Mouse (Mus musculus): ENCODE data around the gene Iqcf3.
"Not testable (repeated sequence)": the region's sequence is repeated elsewhere in the genome, so short reads cannot be mapped to it uniquely, and the experiment has no call there.

Gene Iqcf3

DNA sequence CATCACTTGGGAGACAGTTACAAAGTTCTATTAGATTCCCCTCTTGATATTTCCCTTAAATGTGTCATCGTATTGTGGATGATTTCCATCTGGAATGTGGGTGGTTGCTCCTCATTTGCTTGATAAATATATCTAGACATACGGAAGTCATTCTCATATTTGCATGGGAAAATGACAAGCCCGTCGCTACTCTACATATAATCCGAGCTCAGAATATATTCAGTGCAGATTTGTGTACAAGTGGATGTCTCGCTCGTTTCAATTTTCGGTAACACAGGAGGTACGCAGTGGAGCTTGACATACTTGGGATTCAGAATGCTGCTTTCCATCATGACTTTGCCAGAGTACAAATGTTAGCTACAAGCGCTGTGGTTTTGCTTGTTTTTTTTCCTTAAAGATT is 52.1 kb downstream of the Iqcf3 start:
- no peak for DNase-seq (ENCODE audit: low spot score in 2 of 2)

DNA sequence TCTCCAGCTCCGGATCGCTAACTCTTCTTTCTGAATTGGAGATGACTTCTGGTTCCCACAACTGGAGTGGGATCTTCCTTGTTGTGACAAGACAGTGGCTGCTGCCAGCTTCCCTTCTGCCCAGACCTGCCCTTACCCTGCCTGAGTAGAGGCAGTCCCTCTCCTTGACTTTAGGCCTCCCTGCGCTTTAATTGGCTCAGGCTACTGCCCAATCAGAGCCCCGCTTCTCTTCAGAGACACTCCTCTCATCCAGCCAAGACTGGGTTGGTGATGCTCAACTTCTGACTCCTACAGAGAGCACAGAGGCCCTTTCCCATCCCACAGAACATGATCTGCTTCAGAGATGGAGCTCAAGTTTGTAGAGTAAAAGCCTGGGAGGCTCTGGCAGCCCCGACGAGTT is 57.2 kb downstream of the Iqcf3 start:
- DNase-seq (ENCODE audit: low spot score in 2 of 2), result no peak

DNA sequence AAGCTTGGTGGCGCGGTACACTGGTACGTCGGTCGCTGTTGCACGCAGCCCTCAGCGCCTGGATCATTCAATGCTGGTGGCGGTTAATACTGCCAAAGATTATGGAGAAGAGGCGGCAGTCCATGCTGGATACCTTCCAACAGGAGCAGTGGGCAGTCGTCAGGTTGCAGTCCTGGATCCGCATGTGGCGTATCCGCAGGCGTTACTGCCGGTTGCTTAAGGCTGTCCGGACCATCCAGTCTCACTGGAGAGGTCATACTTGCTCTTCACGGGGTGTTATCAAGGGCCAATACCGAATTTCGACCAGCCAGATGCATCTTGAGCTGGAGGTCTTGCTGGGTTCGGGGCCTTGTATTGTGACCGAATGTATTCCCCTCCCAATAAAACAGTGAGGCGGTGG is 59.6 kb downstream of the Iqcf3 start:
- DNase-seq (ENCODE audit: low spot score in 2 of 2), result no peak

- no peak for DNase-seq (ENCODE audit: low spot score in 2 of 2)
Observed at GRCm38 (mm10) chr9:106499667-106500066, 61.8 kb downstream of the Iqcf3 start, which contains the start of gene Iqcf1. Gene Iqcf1 (plus strand): TSS chr9:106499967.

GRCm38 (mm10) chr9:106487602-106488001 is 73.8 kb downstream of the Iqcf3 start:
- not testable (repeated sequence) for DNase-seq (ENCODE audit: low spot score in 2 of 2)

DNA sequence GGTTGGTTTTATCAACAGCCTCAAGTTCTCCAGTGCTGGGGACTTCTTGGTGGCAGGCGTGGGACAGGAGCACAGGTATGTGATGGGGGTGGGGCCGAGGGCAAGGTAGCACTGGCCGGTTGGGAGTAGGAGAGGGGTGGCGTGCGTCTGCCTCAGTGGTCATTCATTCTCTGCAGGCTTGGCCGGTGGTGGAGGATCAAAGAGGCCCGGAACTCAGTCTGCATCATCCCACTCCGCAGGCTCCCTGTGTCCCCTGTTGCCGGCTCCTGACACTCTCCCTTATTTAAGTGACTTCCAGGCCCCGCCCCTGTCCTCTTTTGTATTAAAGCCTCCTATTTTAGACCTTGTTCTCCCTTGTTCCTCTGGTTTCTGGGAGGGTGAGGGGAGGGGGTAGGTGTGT is 76.4 kb downstream of the Iqcf3 start:
- no peak for DNase-seq (ENCODE audit: low spot score in 2 of 2)

- DNase-seq (ENCODE audit: low spot score in 2 of 2), result no peak
Observed at GRCm38 (mm10) chr9:106483606-106484005, 77.8 kb downstream of the Iqcf3 start.

DNA sequence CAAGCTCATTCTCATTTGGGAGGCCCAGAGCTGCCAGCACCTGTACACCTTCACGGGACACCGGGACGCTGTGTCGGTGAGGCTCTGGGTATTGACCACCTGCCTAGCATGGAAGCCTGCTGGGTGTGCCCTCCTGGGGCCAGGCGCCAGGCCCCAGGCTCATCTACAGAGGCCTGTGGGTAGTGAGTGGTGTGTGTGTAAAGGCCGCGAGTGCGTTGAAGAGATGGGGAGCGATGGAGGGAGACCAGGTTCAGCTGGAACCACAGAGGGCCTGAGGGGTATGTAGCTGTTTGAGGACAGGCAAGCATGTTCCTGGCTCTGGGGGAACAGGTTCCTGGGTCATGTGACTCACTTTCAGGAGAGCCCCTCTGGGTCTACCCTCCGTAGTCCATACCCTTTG is 78.3 kb downstream of the Iqcf3 start:
- no peak for DNase-seq (ENCODE audit: low spot score in 2 of 2)

DNA sequence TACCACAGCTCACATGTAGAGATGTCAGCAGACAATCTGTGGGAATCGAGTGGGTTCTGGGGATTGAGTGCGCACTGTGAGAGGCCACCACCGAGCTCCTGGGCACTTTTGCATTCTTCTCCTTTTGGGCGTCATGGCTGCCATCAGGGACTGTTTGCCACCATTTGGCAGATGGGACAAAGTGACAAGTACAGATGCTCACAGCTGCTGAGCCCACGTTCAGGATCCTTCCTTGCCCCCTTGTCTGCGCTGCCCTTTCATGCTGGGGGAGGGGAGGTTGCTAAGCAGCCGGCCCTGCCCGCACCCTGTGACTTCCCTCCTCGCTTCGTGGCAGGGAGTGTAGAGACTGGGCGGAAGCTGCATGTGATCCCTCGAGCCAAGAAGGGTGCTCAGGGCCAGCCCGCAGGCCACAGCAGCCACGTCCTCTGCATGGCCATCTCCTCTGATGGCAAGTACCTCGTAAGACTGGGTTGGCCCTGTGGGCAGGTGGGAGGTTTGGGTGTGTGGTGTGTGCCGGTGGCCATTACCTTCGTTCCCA is 78.8 kb downstream of the Iqcf3 start:
- DNase-seq (ENCODE audit: low spot score in 2 of 2), result no peak

- no peak for DNase-seq (ENCODE audit: low spot score in 2 of 2)
Observed at GRCm38 (mm10) chr9:106481676-106482075, 79.8 kb downstream of the Iqcf3 start.

- no peak for DNase-seq (ENCODE audit: low spot score in 2 of 2)
Observed at GRCm38 (mm10) chr9:106481075-106481474, 80.4 kb downstream of the Iqcf3 start.

DNA sequence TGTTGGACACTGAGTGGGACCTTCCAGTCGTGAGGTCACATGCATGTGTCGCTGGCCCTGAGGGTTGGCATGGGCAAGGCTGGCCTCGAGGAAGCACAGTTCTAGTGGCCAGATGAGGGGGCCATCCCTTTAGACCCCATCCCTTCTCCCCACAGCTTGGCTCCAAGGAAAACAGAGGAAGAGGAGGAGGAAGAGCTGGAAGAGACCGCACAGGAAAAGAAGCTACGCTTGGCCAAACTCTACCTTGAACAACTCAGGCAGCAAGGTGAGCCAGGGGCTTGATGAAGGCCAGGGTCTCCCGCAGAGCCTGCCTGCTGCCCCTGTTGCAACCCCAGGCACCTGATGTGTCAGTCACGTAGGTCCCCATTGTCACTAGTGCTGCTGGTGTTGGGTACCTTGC is 80.9 kb downstream of the Iqcf3 start:
- DNase-seq (ENCODE audit: low spot score in 2 of 2), result no peak

- DNase-seq (ENCODE audit: low spot score in 2 of 2), result peak in 1 of 2 experiments; percentile 15
Observed at GRCm38 (mm10) chr9:106478101-106478500, 83.3 kb downstream of the Iqcf3 start.

GRCm38 (mm10) chr9:106477649-106478048 is 83.8 kb downstream of the Iqcf3 start:
- peak in 1 of 2 experiments; percentile 16 for DNase-seq (ENCODE audit: low spot score in 2 of 2)

DNA sequence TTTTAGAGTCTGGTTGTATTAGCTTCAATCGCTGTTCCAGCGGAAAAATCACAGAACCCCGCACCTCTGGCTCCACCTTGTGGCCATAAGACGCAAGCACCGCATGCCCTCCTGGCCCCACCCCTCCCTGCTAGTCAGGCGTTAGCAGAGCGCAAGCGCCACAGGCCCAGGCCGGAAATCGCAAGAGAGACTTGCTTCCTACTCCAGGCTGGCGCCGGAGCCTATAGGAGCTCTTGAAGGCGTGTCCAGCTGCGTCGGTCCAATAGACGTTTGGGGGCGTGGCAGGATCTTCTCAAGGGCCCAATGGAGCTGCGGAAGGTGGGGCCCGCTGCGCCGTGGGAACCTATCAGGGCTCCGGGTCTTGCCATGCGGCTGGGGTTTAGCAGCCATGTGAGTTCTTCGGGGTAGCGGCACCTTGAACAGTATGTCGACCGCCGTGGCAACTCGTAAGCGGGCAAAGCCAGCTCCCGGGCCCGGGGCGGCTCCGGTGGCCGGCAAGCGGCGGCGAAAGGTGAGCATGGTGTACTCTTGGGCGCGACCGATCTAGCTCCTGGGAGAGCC is 84.4 kb downstream of the Iqcf3 start, which contains the start of gene Parp3:
TSS of gene Parp3 (minus strand) at position 26 of the 561 bp plus-strand sequence.
- DNase-seq (ENCODE audit: low spot score in 2 of 2), result peak; percentile 97 to 99

DNA sequence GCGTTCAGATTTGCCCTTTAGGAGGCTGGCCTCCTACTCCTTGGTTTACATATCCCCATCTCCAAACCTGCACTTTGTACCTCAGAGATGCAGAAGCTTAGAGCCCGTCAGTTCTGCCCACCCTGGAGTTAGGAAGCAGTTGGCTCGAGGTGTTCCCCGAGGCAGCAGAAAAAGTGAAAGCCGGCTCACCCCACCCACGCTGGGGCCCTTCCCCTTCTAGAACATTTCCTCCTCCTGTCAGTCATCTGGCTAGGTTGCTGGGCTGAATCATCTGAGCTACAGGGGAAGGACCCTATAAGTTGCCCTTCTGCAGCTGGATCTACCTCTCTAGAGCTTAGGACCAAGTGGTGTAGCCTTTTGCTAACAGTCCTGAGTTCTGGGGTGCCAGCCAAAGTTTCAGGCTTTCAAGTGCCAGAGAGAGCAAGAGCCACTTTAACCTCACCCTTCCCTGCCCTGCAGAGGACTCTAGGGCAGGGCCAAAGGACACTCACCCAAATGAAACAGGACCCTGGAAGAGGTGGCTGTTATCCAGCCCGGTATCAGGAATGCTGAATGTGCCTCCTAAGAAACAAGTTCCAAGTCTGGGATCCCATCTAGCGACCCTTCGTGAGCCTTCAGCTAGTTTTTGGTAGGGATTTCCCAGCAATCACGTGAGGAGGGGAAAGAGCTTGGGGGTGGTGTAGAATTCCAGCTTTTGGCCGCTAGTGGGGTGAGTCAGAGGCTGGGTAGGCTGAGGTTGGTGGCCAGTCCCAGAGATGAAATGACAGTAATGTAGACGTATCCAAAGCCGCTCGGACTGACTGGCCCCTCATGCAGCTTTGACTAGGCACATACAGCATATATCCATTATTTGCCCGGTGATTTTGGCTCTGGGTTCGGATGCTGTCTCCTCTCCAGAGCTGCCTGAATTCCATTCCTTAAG is 85.2 kb downstream of the Iqcf3 start:
- peak in 1 of 2 experiments; percentile 20 for DNase-seq (ENCODE audit: low spot score in 2 of 2)

GRCm38 (mm10) chr9:106475663-106476001 is 85.8 kb downstream of the Iqcf3 start, which contains the start of gene Rrp9:
Gene Rrp9 (plus strand): TSS chr9:106475963.
- DNase-seq (ENCODE audit: low spot score in 2 of 2), result no peak

DNA sequence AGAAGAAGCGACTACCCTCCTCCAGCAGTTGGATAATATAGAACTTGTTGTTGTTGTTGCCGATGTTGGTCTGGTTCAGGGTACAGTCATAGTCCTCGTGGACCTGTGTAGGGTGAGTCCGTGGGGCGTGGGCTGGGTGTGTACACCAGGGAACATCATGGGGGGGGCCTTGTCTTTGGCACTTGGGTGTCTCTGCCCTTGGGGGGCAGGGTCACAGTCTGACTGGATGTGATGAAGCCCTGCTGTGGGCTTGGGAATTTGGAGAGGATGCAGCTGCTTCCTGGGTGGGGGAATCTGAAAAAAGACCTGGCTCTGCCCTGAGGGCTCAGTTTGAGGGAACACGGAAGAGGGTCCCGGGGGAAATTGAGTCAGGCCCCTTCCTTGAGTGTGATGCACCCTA is 86.4 kb downstream of the Iqcf3 start:
- DNase-seq (ENCODE audit: low spot score in 2 of 2), result peak in 1 of 2 experiments; percentile 15

GRCm38 (mm10) chr9:106474456-106474855 is 87.0 kb downstream of the Iqcf3 start:
- peak; percentile 43 to 74 for DNase-seq (ENCODE audit: low spot score in 2 of 2)

GRCm38 (mm10) chr9:106473753-106474105 is 87.7 kb downstream of the Iqcf3 start:
- peak in 1 of 2 experiments; percentile 26 for DNase-seq (ENCODE audit: low spot score in 2 of 2)

GRCm38 (mm10) chr9:106473081-106473752 is 88.2 kb downstream of the Iqcf3 start:
- DNase-seq (ENCODE audit: low spot score in 2 of 2), result no peak

GRCm38 (mm10) chr9:106472321-106472720 is 89.1 kb downstream of the Iqcf3 start:
- DNase-seq (ENCODE audit: low spot score in 2 of 2), result peak in 1 of 2 experiments; percentile 16

Measured in cerebellum, postnatal 4 days (tissue).